Mouse (Mus musculus): Measurements from ENCODE around the gene Npat.

Npat gene

DNA sequence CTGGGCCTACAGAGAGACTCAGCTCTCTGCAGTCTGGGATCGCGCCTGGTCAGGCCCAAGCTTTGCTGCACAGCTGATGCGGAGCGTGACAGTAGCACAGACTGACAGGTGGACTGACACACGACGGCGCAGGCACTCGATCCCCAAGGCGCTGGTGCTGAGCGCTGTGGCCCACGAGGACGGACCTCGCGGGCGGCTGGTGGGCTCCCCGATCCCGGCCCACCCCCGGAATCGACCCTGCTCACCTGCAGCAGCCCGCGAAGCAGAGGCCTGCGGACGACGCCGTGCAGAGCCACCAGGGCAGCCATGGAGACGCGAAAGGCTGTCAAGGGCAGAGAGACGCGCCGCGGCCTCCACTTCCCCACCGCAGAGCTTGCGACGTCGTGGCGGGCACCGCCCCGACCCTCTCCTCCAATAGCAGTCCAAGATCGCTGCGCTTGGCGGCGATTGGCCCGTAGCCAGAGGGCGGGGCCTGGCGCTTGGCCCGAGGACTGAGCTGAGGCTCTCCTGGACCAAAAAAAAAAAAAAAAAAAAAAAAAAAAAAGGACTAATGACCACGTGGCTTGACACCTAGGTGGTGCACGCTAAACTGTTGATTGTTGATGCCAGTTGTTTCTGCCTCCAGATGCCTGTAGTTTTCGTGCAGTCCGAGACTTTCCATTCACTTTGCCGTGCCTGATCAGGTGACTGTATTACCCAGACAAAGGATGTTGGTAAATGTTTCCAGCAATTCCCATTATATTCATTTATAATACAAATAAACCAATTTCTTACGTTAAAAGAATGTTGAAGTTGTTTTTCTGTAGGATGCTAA, 73.3 kb downstream of the Npat start, which contains the start of gene Acat1:
Gene Acat1, minus strand, starts transcription at position 415 of the 814 bp plus-strand sequence.
- peak; percentile 95 for DNase-seq (ENCODE audit: low spot score)

- no peak for DNase-seq (ENCODE audit: low spot score)
These were observed 77.4 kb downstream of the Npat start for GRCm38 (mm10) chr9:53614286-53614685.

GRCm38 (mm10) chr9:53615246-53615645, 78.4 kb downstream of the Npat start:
- no peak for DNase-seq (ENCODE audit: low spot score)
